Mouse (Mus musculus) embryo, embryonic 11 days (tissue): ENCODE measurements at regions not wholly inside any gene's neighbourhood (a gene's known extent, or its start where the extent isn't known, plus 50 kb on each side); places are given as distances from the start of the nearest gene placed in this dataset.
A peak's percentile ranks its signal among the peaks of the same experiment; 100 is the strongest.

Experiments used
- DNase-seq: peaks from one replicate; pipeline ENCODE4 v3.0.0-alpha.2; 2015

DNA sequence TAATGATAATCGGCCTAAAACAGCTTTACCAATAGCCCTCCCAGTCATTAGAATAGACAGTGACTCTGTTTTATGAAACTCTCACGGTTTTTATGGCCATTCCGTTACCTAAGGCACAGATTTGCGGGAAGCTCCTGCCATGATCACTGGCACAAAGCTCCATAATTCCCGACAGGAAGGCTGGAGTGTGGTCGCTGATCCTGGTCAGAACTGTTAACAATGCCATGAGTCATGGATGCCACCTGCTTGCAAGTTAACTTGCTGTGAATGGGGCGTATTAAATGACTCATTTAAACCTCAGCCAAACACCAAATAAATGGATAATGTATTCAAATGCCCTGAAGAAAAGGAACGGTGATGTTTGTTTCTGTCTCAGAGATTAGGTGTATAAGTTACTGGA, 559.9 kb upstream of the Map3k7 start:
- no peak for DNase-seq

DNA sequence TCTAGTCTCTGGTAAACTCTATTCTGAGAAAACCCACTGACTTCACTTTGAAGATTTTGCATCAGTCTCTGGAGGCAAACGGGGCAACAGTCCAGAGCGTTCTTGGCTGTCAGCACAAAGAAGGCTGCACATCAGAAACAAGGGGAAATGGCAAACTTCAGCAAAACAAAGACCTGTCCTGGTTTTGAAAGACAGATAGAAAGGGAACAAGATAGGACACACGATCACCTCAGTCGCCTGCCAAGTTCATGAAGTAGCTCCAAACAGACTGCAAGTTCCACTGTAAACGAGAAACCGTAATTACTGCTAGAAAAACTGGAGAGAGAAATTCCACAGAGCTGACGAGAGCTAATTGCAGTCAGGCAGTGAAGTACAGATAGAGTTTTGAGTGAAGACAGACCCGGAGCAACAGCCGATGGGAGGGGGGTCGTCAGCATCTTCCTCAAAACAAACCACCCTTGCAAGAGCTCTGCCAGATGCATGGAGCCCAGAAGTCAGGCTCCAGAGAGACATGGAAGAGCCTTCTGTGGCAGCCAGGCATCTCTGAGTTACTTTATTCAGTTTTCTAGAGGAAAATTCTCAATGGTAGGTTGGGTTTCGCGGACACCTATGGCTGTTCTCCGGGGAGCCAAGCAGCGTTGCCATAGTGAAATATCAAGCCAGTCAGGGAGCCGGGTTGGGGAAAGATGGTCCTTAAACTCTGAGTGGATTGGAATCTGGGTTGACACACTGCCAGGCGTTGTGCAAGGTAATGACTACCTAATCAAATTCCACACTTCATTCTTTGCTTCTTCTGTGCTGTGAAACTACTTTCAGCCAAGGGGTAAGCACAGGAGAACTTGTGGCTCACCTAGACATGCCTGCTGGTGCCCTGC, 558.8 kb upstream of the Map3k7 start:
- DNase-seq = no peak

DNA sequence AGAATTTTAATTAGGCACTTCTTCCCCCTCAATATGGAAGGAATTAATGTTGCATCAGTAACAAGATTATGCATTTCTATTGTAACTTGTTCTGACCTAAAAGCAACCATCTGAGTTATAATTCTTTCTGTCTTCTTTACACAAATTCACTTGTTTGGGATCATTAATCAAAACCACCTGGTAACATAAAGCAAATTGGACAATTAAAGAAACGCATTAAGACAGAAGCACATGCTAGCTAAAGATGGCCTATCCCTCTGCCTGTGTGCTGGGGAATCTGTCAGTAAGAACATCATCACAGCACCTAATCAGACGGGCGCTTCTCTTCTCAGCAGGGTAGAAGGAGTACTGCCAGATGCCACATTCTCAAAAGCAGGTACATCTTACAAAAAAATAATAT, 553.7 kb upstream of the Map3k7 start:
- no peak for DNase-seq

DNA sequence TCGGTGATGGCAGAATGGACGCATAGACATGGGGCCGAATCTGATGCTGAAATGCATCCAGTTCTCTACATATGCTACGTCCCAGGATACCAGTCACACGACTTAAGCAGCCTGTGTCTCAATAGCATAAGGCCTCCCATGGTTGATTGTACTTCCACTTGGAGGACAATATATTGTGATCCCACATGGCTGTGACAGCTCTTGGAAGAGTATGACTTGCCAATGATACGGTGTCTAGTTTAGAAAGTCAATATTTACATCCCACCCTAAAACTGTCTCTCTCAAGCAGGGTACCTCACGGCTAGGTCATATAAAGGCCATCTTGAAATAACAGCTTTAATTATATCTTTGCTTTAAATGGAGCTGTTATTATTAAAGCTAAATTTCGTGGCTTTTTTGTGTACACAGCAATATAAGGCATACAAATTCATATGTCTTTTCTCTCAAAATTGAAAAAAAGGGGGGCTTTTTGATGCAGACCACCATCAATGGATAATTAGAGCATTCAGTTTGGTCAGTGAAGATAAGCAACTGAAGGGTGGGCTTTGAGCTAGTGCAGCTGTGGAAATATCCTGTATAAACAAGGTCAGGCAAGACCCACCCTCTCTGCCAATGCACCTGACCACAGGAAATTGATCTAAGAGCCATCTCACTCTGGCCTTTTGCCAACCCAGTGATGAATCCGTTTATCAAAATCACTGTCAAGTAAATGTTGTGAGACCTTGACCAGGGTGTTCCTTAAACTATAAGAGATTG, 551.9 kb upstream of the Map3k7 start:
- no peak for DNase-seq

DNA sequence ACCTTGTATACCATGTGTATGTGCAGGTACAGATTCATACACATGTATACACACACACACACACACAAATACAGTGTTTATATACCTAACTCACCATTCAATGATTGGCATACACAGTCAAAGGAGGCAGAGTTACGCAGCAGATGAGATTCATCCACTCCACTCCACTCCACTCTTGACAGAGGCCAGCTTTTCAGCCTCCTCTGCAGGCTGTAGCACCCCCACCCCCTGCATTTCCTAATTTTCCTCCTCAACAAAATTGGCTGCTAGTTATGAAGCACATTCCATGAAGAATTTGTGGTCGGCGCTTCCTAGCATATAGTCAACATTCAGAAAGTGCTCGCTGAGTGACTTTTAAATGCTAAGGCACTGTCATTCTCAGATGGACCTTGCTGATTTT, 546.7 kb upstream of the Map3k7 start:
- DNase-seq = no peak

DNA sequence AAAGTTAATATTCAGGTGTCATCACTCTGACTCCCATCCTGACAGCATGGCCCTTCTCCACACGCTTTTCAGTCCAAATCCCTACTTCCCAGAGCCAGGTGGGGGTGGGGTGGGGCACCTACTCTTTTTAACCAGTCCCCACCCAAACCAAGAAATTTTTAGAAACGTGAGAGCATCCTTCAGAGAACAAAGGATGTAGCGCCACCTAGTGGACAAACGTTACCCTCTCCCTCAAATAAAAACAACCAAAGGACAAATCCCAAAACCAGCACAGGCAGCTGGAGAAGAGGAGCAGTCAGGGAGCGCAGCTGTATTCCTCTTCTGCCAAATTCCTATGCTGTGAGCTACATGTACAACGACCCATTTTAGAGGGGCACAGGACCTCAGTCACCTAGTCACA, 544.7 kb upstream of the Map3k7 start:
- peak; percentile 87 for DNase-seq

DNA sequence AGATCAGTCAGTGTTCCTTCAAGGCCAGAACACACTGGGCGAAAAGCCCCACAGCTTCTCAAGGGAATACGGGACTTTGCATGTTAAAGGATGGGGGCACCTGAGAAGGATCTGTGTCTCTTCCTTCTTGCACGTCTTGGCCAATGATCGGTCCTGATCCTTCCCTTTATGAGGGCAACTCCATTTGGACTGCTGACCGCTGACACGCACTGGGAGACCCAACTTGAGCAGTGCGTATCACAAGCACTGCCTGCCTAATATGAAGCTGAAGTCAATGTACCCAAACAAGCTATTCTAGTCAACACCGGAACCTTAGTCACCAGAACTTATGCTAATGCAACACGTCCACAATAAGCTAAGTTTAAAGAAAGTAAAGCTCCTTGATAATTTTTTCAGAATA, 543.7 kb upstream of the Map3k7 start:
- DNase-seq = no peak

DNA sequence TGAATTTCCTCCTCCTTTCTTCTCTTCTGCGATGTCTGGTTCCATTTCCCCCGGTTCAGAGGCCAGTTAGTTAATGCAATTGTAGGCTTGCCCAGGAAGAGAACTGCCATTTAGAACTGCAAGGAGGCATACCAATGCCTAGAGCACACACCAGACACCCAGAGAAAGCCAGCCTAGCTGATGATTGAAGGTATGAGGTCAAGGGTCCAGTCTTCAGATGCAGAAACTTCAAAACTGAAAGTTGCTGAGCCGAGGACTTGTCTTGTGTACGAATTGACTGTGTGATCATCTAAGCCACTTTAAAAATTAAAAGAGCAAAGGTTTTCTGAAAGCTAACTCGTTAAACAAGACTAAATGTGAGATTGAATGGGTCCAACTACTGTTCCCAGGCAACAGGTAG, 542.5 kb upstream of the Map3k7 start:
- DNase-seq = no peak

DNA sequence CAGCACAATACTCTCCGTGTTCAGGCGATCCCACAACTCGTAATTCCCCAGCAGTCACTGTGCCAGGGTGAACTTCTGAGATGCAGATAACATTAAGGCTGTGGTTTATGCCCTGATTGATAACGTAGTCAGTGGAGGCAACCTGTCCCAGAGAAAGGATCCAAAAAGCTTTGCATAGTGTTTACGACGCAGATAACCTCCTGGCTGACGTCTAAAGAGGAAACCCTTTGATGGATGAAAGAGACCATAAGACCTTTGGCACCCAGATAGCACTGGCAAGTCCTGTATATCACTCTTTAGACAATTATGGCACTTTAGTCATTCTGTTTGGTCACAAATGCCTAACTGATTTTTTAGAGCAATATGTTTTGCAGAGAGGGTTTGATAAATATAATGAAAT, 538.8 kb upstream of the Map3k7 start:
- no peak for DNase-seq

DNA sequence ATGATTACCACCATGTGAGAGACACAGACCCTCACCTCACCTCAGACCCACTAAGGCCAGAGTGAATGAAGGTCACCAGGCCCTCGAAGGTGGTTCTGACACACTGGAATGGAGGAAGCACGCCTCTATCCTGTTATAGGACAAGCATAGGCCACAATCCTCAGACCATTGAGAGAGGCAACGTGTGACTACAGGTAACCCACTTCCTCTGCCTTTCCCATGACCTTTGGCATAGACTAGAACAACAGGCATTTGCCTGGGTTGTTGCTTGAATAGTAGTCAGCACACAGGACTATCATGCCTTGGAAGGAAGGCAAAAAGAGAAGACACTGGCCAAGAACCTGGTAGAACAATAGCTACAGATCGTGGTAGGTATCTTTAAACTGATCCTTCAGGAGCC, 538.2 kb upstream of the Map3k7 start:
- no peak for DNase-seq

DNA sequence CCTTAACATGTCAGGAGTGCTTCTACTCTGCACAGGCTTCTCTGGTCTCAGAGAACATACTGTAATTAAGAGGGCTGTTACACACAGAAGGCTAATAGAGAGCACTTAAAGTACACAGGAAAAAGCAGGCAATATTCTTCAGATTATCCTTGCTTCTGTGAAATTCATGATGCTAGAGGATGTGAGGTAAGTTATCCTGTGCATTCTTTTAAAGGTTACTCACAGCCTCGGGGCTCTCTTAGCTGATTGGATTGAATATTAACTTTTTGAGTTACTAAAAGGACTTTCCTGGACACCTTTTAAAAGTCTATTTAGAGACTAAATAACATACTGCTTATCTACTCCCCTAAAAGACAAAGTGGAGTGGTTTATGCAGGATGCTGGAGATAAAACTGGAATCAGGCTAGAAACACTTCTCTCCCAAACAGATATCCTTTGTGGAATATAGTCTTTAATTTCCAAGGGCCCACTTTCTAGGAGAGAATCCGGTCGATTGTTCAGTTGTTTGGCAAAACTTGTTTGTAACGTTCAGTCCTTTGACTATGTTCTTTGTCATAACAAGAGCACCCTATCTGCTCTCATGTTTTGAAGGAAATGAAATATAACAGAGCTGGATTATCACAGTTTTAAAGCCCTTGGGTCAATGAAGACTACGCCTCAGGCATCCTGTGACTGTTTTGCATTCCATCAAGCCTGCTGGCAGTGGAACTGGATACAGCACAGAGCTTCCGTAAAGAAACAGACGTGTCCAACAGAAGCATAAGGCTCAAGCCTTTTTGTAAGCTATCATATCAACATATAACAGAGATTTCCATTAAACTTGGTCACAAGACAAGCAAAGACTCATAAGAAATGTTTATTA, 537.5 kb upstream of the Map3k7 start:
- DNase-seq = no peak

DNA sequence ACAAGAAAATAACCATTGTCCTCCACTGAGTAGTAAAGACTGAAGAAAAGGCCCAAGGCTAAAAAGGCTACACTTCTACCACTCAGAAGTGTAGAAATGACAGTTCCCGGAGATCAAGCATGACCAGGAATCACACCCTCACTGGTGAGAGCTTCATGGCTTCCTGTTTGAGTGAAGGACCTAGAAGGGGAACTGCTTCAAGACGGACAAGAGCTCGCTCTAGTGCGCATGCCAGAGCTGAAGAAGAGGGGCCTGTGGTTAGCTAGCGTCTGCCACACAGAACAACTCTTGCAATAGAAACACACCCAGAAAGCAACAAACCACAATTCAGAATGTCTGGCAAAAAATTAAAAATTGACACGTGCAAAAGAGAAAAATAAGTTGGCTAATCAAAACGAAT, 530.0 kb upstream of the Map3k7 start:
- no peak for DNase-seq

DNA sequence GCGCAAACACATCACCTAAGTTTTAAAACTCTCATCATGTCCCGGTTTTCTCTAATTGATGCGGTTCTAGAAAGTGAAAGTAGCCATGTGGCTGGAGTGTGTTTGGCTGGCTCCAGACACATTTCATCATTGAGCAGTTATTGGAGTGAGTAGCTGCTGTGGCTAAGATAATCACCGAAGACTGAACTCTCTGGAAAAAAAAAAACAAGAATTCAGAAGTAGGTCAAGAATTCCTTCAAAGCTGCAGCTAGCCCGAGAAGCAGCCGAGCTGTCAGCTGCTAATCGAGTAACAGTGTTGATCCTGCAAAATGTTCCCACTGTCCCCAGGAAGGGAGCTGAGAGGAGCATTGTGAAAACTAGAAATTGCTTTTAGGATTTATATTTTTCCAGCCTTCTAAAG, 509.0 kb upstream of the Map3k7 start:
- DNase-seq = no peak

DNA sequence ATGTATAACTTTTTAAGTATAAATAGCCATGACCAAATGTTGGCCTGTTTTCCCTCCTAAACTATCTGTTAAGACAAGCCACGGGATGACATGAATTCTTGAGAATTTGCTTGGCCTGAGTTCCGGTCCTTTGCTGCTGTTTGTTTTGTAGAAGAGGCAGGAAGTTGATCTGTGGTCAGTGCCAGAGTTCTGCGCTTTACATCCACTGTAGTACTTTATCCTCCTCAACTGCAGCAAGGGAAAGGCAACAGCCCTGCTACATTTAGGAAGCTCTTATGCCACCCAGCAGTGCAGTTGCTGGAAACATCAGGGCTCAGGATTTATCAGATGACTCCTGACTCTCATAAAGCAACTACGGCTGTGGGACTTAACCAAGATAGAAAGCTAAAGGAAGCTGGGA, 508.4 kb upstream of the Map3k7 start:
- no peak for DNase-seq

DNA sequence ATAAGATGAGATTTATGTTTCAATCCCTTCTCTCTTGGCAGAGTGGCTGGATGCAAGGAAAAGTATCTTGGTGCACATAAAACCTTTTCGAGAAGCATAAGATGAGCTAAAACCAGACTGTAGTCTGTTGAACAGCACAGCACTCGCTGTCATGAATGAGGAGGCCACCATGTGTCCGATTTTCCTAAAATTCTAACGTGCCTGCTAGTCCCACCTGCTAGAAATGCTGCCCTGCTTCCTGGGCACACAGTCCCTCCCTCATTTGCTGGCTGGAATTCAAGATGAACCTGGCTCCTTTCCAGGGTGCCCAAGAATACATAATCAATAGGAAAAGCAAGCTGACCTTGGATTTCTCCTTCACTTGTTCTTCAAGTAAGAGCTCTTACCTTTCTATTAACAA, 501.4 kb upstream of the Map3k7 start:
- no peak for DNase-seq

DNA sequence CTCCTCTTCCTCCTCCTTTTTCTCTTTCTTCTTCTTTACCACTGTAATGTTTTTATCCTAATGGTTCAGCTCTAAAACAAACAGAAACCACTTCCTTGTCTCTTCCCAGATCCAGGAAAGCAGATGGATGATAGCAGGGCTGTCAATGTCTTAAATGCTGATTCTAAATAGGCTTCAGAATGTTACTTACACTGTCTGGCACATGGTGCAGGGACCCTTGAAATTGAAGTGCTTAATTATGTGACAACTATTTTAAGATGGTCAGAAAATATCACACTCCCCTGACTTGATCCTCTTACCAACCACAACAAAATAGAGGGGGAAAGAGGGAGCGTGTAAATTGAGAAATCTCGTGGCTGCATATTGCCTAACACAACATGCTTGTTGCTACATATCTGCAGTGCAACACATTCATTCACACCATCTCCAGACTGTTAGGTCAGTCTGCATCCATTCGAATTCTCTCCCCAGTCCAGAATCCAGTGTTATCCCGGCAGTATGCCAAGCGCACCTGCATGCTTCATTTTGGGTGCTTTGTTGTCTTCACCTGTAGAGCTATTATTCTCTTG, 500.7 kb upstream of the Map3k7 start:
- no peak for DNase-seq

DNA sequence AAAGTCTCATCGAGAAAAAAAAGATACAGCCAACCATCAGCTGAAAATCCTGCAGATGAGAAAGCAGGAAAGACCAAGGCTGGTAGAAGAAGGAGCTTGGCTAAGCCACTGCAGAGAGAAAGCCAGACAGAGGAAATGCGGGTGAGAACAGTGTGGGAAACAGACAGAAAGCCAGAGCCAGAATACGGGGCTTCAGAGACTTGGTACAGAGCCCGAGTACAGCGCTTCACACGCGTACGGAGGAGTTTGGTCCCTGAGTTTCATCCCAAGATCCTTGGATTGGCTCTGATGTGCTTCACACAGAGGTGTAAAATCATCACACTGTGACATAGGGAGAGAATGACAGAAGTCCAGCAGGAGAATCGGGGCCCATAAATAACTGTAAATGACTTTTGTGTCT, 495.6 kb upstream of the Map3k7 start:
- DNase-seq = no peak

DNA sequence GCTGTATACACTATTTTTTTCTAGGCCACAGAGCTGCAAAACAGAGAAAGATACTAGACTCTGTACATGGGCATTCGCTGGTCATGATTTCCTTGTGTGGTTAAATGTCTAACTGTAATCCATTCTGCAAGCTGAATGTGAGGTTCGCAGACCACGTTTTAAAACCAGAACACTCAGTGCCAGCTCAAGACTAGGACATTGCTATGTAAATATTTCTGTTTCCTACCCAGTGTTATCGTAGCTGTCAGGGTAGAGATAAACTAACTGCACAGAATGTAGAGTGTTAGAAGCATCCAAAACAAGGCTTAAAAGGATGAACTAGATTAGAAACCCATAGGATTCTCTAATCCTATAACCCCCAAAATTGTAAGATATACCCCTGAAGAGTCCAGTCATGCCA, 494.1 kb upstream of the Map3k7 start:
- DNase-seq = no peak

DNA sequence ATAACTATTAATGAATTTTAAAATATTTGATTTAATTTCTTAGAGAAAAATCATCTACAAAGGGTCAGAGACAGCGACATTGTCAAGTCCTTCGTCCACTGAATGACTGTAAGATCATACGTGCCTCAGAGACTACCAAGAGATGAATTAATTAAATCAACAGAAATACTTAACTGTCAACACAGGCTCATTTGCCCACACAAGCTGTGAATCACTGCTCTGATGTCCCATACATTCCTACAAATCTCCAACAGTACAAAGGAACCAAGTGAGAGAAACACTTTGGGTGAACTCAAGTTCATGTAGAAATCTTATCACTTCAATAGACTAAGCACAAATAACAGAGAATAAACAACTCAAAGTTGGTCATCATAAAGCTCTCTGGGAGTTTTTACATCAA, 471.4 kb upstream of the Map3k7 start:
- no peak for DNase-seq

DNA sequence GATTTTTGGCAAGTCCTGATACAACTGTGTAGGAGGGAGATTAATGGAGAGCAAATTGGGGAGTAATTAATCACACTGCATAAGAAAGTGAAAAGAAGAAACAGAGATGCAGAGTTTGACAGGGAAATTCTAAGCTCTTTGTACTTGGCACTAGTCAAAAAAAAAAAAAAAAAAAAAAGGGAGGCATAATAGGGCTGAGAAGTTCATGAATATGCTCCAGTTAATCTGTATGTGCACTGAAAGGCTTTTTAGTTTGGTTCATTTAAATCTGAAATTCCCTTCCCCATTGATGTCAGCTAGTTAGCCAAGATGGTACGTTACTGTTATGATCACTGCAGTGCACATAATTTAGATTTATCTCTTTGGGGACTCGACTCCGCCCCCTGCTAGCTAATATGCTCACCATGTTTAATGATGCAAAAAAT, 470.8 kb upstream of the Map3k7 start:
- DNase-seq = no peak

DNA sequence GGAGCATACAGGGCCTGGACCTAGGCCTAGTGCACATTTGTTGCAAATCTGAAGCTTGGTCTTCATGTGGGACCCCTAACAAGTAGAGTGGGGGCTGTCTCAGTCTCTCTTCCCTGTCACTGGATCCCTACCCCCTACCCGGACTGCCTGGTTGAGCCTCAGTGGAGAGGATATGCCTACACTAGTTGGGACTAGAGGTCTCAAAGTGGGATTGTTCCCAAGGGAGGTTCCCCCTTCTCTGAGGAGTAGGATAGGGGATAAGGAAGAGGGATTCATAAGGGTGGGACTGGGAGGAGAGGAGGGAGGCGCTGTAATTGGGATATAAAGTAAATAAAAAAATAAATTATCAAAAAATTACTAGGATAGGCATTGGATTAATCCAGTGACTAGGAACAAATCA, 464.0 kb upstream of the Map3k7 start:
- no peak for DNase-seq

DNA sequence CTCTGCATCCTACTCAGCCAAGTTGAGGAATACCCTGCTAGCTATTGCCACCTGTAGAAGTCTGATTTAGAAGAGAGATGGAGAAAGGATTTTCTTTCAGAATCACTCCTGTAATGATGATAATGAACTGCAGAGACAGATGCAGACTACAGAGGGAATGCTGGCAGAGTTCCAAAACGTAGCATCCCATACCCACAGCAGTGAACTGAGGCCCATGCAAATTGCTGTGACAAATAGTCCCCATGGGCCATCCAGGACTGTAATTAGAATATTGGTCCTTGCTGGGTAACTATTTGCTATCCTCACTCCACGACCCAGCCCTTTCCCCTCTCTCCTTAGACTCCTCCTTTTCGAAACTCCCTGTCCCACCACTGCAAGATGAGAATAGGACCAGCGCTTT, 463.5 kb upstream of the Map3k7 start:
- no peak for DNase-seq

DNA sequence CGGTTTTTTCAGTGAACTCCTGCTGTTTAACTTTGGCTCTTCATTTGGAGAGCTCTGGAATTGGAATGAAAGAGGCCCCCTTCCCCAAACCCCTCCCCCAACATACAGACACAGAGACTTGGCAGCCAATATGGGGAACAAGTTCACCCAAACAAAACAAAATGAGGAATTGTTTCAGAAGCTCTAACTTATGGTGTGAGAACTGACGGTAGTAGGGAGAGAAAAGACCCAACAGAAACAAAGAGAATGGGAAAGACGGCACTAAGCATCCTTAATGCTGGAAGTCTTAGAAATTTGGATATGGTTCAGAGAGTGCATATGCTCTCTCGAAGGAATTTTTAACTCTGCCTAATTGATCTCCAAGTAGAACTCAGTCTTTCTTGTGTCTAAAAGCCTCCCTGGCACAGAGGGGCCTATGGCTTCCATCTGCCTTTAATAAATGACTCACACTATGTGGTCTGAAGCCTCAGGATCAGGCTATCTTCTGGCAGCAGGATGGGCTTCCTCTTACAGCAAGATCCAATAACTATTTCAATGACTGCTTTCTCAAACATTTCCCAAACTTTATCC, 438.2 kb upstream of the Map3k7 start:
- DNase-seq = no peak
